Mouse (Mus musculus) small intestine, adult 2 months (tissue): Measurements from ENCODE around the gene Mob4. TPM values are rescaled to one million over a fixed set of nuclear protein-coding genes. Genes with fewer than 3 reads are reported as not detected.

Experiments used
- H3K27ac ChIP-seq: fragments of 200-500 bp; 2 replicates; pipeline ENCODE4 v1.5.1; 2012; ENCODE audit warnings: low read depth, low read length, control low read depth, inconsistent platforms; ENCODE audit not compliant: insufficient read depth
- H3K27me3 ChIP-seq: fragments of 200-500 bp; 2 replicates; pipeline ENCODE4 v1.6.1; 2012; ENCODE audit warnings: mild to moderate bottlenecking, moderate library complexity, low read length, inconsistent platforms; ENCODE audit not compliant: control insufficient read depth, insufficient read depth
- H3K36me3 ChIP-seq: fragments of 200-500 bp; 2 replicates; pipeline ENCODE4 v1.6.1; 2012; ENCODE audit warnings: mild to moderate bottlenecking, low read length, control low read depth, inconsistent platforms; ENCODE audit not compliant: control insufficient read depth, insufficient read depth
- H3K4me1 ChIP-seq: fragments of 200-500 bp; 2 replicates; pipeline ENCODE4 v1.6.1; 2012; ENCODE audit warnings: low read length, inconsistent platforms, mixed read lengths; ENCODE audit not compliant: control insufficient read depth, insufficient read depth, insufficient read length
- H3K4me3 ChIP-seq: fragments of 200-500 bp; 2 replicates; pipeline ENCODE4 v1.5.1; 2012; ENCODE audit warnings: low read depth, mild to moderate bottlenecking, control low read depth, inconsistent platforms, low read length, moderate library complexity
- CTCF ChIP-seq: fragments of 200-500 bp; IDR thresholded peaks from 2 replicates; pipeline ENCODE4 v1.5.1; 2012; ENCODE audit warnings: low read depth, mild to moderate bottlenecking, control low read depth, inconsistent platforms, low read length, moderate library complexity, mixed read lengths; ENCODE audit not compliant: insufficient replicate concordance, insufficient read length; ENCODE audit errors: extremely low read depth
- POLR2A ChIP-seq: fragments of 200-500 bp; IDR thresholded peaks from 2 replicates; pipeline ENCODE4 v1.6.1; 2012; ENCODE audit warnings: low read depth, mild to moderate bottlenecking, control low read depth, inconsistent platforms, low read length, moderate library complexity
- WGBS: fragments of 180-500 bp; shearing (Covaris S2); methylation state at CpG from one replicate; pipeline ENCODE4 v1.1.7; 2018; 5-methylcytosine and 5-hydroxymethylcytosine counted together
- polyA plus RNA-seq: library from polyadenylated mRNA; depleted of rRNA; stranded (reverse); fragments of >200 nt; gene quantifications from 2 replicates; pipeline ENCODE4 v1.2.3, GENCODE M21; 2012

Gene Mob4
- polyA plus RNA-seq, 1 experiment: 2.8 TPM

DNA sequence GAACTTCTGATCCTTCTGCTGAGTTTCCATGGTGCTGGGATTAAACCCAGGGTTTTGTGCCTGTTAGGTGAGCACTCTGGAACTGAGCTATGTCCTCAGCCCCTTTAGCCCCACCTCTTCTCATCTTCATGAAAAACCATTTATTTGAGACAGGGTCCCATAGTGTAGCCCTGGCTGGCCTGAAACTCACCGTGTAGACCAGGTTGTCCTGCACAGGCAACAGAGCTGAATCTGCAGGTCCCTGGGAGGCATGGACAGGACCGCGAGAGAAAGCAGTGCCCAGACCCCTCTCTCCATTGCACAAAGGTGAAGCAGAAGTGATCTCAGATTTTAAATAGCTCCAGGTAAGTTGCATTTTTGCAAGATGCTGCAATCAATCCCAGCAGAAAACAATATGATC is 29.2 kb downstream of the Mob4 start:
- H3K27ac ChIP-seq: no peak overlapping the region
- no peaks in the 10 kb centered on the region for H3K27me3 ChIP-seq
- peaks cover 17% of the 10 kb centered on the region for H3K36me3 ChIP-seq
- no peak overlapping the region for H3K4me3 ChIP-seq
- WGBS: 96% methylated on average over 3 of the region's 3 CpGs
- H3K4me1 ChIP-seq: no peaks in the 10 kb centered on the region
- TF ChIP-seq POLR2A (no peak), CTCF (no peak)

DNA sequence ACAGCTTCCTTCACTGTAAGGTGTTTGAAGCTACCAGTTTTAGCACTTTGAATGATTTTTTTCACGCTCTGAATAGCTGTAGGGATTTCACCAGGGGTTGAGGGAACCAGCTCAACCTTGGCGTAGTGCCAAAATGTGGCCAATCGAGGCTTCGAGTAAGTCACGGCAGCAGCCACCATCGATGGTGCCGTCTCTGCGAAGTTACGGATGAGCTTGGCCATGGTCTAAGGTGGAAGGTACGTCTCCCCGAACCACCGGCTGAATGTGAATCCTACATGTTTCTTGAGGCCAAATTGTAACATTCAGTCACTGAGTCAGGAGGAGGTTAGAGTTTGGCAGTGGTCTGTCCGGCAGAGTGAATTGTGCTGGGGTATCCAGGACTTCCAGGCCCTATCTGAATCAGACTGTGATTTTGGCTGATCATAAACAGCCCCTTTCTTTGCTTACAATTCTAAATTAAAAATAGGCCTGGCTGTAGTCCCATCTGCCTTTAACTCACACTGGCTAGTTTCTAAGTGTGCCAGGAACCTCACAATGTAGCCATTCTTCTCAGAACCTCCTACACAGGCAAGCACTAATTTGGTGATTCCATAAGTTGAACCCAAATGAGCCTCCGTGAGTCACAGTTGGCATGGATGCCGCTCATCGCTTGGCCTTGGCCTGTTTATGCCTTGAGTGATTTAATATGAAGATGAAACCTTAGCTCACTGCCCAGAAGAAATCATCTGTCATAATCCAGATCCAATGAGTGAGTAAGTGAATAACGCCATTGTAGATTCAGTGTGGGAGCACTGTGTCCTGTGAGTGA is 30.0 kb downstream of the Mob4 start:
- H3K4me3 ChIP-seq: no peak overlapping the region
- H3K36me3 ChIP-seq: peaks cover 16% of the 10 kb centered on the region
- TF ChIP-seq POLR2A (no peak), CTCF (no peak)
- 93% methylated on average over 17 of the region's 17 CpGs for WGBS
- no peaks in the 10 kb centered on the region for H3K4me1 ChIP-seq
- no peaks in the 10 kb centered on the region for H3K27me3 ChIP-seq
- H3K27ac ChIP-seq: no peak overlapping the region

GRCm38 (mm10) chr1:55161895-55162294 is 30.9 kb downstream of the Mob4 start:
- no peaks in the 10 kb centered on the region for H3K27me3 ChIP-seq
- peaks cover 8% of the 10 kb centered on the region for H3K36me3 ChIP-seq
- no peaks in the 10 kb centered on the region for H3K4me1 ChIP-seq
- TF ChIP-seq POLR2A: no peak
- TF ChIP-seq CTCF: peak; percentile 36; the same call in 1 of the 2 replicates
- no peak overlapping the region for H3K4me3 ChIP-seq
- H3K27ac ChIP-seq: no peak overlapping the region
- 90% methylated on average over 7 of the region's 7 CpGs for WGBS

DNA sequence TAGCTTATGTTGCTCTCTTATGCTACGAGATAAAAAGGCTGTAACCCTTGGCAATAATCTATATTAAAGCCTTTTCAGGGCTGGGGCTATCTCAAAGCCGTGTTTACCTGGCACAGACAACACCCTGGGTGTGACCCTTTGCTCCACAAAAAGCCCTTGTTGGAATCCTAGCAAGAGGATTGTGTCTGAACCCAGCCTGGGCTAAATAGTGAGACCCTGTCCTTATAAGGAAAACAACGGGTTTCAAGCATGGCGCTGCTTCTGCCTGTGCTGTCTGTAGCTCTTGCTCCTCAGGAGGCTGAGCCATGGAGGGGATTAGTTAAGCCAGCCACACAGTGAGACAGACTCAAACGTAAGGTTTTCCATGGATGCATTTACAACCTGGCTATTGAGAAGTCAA is 31.8 kb downstream of the Mob4 start:
- H3K4me1 ChIP-seq: no peaks in the 10 kb centered on the region
- no peak overlapping the region for H3K4me3 ChIP-seq
- H3K27ac ChIP-seq: no peak overlapping the region
- H3K27me3 ChIP-seq: no peaks in the 10 kb centered on the region
- peaks cover 4% of the 10 kb centered on the region; the same call in 1 of the 2 replicates for H3K36me3 ChIP-seq
- no peak for TF ChIP-seq CTCF
- TF ChIP-seq POLR2A: no peak
- WGBS: 54% methylated on average over 5 of the region's 5 CpGs

DNA sequence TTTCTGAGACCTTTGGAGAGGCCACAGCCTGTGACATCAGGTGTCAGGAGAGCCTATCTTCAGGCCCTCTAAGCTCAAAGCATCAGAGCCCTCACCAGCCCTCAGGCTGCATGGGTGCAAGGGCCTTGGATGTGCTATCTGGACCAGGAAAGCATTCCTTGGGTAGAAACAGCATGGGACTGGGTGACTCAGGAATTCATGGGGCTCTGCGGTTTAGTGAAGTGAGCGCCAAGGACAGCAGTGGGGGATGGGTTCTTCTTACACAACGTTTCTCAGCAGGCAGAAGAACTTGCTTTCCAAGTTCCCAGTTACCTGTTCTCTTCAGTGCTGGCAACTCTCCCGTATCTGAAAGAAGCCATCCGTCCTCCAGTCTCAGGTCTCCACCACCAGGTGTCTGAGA is 33.0 kb downstream of the Mob4 start:
- peaks cover 2% of the 10 kb centered on the region; the same call in 1 of the 2 replicates for H3K36me3 ChIP-seq
- 72% methylated on average over 5 of the region's 5 CpGs for WGBS
- no peaks in the 10 kb centered on the region for H3K27me3 ChIP-seq
- H3K27ac ChIP-seq: no peak overlapping the region
- TF ChIP-seq CTCF (no peak), POLR2A (no peak)
- no peaks in the 10 kb centered on the region for H3K4me1 ChIP-seq
- H3K4me3 ChIP-seq: no peak overlapping the region

GRCm38 (mm10) chr1:55167560-55167959 is 36.5 kb downstream of the Mob4 start:
- Histone ChIP-seq H3K4me1 (no peaks in the 10 kb centered on the region), H3K36me3 (no peaks in the 10 kb centered on the region), H3K27ac (no peak overlapping the region), H3K27me3 (no peaks in the 10 kb centered on the region), H3K4me3 (no peak overlapping the region)
- no peak for TF ChIP-seq CTCF
- no peak for TF ChIP-seq POLR2A
- 81% methylated on average over 4 of the region's 4 CpGs for WGBS

DNA sequence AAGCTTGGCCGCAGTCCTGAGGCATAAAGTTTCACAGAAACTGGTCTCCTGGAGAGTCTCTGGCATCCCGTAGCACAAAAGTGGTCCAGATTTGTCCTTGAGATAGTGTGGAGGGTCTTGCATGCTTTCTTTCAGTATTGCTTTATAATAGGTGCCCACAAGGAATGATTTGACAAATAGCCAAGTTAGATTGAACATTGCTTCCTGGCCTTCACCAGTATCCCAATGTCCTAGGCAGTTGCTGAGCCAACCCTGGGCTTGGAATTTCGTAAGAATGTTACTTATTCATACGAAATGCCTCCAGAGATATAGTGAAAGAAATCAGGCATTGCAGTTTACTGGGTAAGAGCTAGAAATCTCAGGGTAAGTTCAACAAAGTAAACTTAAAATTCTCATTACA is 37.6 kb downstream of the Mob4 start:
- Histone ChIP-seq H3K4me1 (peaks cover 4% of the 10 kb centered on the region; the same call in 1 of the 2 replicates), H3K36me3 (no peaks in the 10 kb centered on the region), H3K27ac (no peak overlapping the region), H3K27me3 (no peaks in the 10 kb centered on the region), H3K4me3 (no peak overlapping the region)
- no peak for TF ChIP-seq CTCF
- no peak for TF ChIP-seq POLR2A
- 96% methylated on average over 4 of the region's 4 CpGs for WGBS
